ENCODE assay signal across 1 mouse cellular context in the genomic region with DNA sequence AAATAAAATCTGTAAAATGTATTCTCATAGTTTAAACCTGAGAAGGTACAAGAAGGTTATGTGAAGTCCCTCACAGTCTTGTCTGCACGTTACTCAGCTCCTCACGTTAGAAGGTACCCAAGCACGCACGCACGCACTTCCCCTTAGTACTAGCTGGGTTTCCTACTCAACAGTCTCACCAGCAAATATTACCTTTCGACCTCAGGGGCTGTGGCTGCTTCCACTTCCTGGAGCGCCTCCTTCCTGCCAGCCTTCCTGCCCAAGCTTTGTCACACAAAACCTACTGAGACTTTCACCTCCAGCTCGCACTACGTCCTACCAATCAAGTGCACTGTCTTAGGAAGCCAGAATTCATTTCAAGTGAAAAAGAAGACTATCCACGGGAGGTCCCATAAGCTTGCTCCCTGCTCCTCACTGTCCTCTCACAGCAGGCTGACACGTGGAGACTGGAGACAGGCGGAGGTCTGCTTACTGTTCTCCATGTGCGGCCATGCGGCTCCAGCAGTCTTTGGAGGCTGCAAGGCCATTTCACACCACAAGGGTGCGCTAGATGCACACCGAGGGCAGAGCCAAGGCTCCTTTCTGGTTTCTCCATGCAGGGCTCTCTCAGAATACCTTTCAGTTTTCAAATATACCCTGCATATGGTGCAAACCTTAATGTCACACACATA.
TF ChIP-seq lines count a peak whose summit lies in the region.

No protein-coding gene starts in this region.

TF ChIP-seq in MEL, 35 proteins besides CTCF, POLR2A, EP300 and RAD21 (continued from another document):
- TF ChIP-seq ELF1 (IDR thresholded peaks at IDR 0.05; ENCODE audit: low read depth, low read length): no peak
- TF ChIP-seq UBTF (IDR thresholded peaks at IDR 0.05; ENCODE audit: borderline replicate concordance, insufficient read depth, low read depth, low read length): no peak
- no peak for TF ChIP-seq MAZ (IDR thresholded peaks at IDR 0.05; ENCODE audit: low read depth, low read length)
- TF ChIP-seq ZKSCAN1 (IDR thresholded peaks at IDR 0.05; ENCODE audit: low read depth, low read length): no peak
- TF ChIP-seq ZC3H11A (IDR thresholded peaks at IDR 0.05; ENCODE audit: low read depth, low read length): peak; percentile 74
- TF ChIP-seq TAL1 (IDR thresholded peaks at IDR 0.05; ENCODE audit: low read length): no peak
- TF ChIP-seq CHD2 (IDR thresholded peaks at IDR 0.05; ENCODE audit: low read length): no peak
- no peak for TF ChIP-seq JUND (IDR thresholded peaks at IDR 0.05; ENCODE audit: low read depth, low read length)
- peak; percentile 46; the same call in 1 of the 2 replicates for TF ChIP-seq NELFE (IDR thresholded peaks at IDR 0.05; ENCODE audit: low read depth, low read length)
- peak; percentile 96 for TF ChIP-seq MAX (IDR thresholded peaks at IDR 0.05; ENCODE audit: low read length)
- TF ChIP-seq TCF12 (IDR thresholded peaks at IDR 0.05; ENCODE audit: low read depth, low read length): peak; percentile 18; the same call in 1 of the 2 replicates
- TF ChIP-seq CHD1 (IDR thresholded peaks at IDR 0.05; ENCODE audit: low read depth, low read length): no peak
- TF ChIP-seq NRF1 (IDR thresholded peaks at IDR 0.05; ENCODE audit: insufficient read depth, low read depth, low read length, poor library complexity, severe bottlenecking): no peak
- no peak for TF ChIP-seq POLR2AphosphoS2 (IDR thresholded peaks at IDR 0.05; ENCODE audit: low read length)
- no peak for TF ChIP-seq ZMIZ1 (IDR thresholded peaks at IDR 0.05; ENCODE audit: low read depth, low read length)
- TF ChIP-seq E2F4 (IDR thresholded peaks at IDR 0.05; ENCODE audit: borderline replicate concordance, low read depth, low read length): no peak
- no peak for TF ChIP-seq ZNF384 (IDR thresholded peaks at IDR 0.05; ENCODE audit: low read depth, low read length)
- no peak for TF ChIP-seq USF2 (IDR thresholded peaks at IDR 0.05; ENCODE audit: borderline replicate concordance in 1 of 2, insufficient read depth in 1 of 2, low read depth in 1 of 2, low read length in 2 of 2)
- TF ChIP-seq MXI1 (IDR thresholded peaks at IDR 0.05; ENCODE audit: low read depth, low read length): peak; percentile 95
- TF ChIP-seq GABPA (IDR thresholded peaks at IDR 0.05; ENCODE audit: low read depth, low read length): no peak
- TF ChIP-seq HCFC1 (IDR thresholded peaks at IDR 0.05; ENCODE audit: low read depth, low read length): 0 out of 2 replicates have a peak, but pooled peaks have one; percentile 47
- peak; percentile 87 for TF ChIP-seq SIN3A (IDR thresholded peaks at IDR 0.05; ENCODE audit: low read length)
- TF ChIP-seq POLR2AphosphoS5 (IDR thresholded peaks at IDR 0.05; ENCODE audit: borderline replicate concordance, low read depth, low read length): no peak
- no peak for TF ChIP-seq MEF2A (IDR thresholded peaks at IDR 0.05; ENCODE audit: extremely low read depth, insufficient replicate concordance, low read depth, low read length, poor library complexity, severe bottlenecking)
- TF ChIP-seq KAT2A (conservative IDR thresholded peaks at IDR 0.05; ENCODE audit: low read depth, low read length): no peak
